In genomic region chr10:127514111-127514698, GRCm38 (mm10) we compare ENCODE assay signal across 8 mouse cellular contexts. TPM values are rescaled to one million over a fixed set of nuclear protein-coding genes. Genes with fewer than 3 reads are reported as not detected.
DNase-seq lines count a peak whose midpoint lies in the region; ATAC-seq lines count a peak whose summit lies in the region.

No protein-coding gene starts in this region.

- peaks cover 24% of the 10 kb centered on the region for H3K36me3 ChIP-seq in heart, embryonic 10.5 days
- H3K36me3 ChIP-seq in embryonic facial prominence, embryonic 10.5 days (replicated peaks), result peaks cover 23% of the 10 kb centered on the region
- peaks cover 11% of the 10 kb centered on the region for H3K36me3 ChIP-seq in hindbrain, embryonic 16.5 days (ENCODE audit: control insufficient read depth, insufficient read depth, low read length)
- H3K36me3 ChIP-seq in midbrain, embryonic 13.5 days, result peaks cover 18% of the 10 kb centered on the region

- no peak for ATAC-seq in hindbrain, embryonic 16.5 days
- ATAC-seq in midbrain, embryonic 13.5 days, result no peak

- intact Hi-C loops in heart, postnatal 36 days (cut with DNase I), result no loop called here

- no peak overlapping the region for H3K9ac ChIP-seq in hindbrain, embryonic 16.5 days (ENCODE audit: low read depth, low read length)
- H3K9ac ChIP-seq in midbrain, embryonic 13.5 days (replicated peaks), result no peak overlapping the region; the same call in 1 of the 2 replicates

- no peak for DNase-seq in heart, embryonic 10.5 days (ENCODE audit: low spot score)
- no peak for DNase-seq in heart, postnatal 36 days
- no peak for DNase-seq in embryonic facial prominence, embryonic 10.5 days (ENCODE audit: low spot score)
- DNase-seq in cerebellum, adult 9-11 months, result no peak
- no peak for DNase-seq in adrenal gland, postnatal 14 days
- DNase-seq in adipocyte (ENCODE audit: low spot score), result no peak

- no peak overlapping the region for H3K27ac ChIP-seq in heart, embryonic 10.5 days
- H3K27ac ChIP-seq in embryonic facial prominence, embryonic 10.5 days (replicated peaks), result no peak overlapping the region; the same call in 1 of the 2 replicates
- peak overlapping the region; percentile 20; the same call in 1 of the 2 replicates for H3K27ac ChIP-seq in hindbrain, embryonic 16.5 days (ENCODE audit: low read depth, low read length)
- peak overlapping the region; percentile 97; the same call in 1 of the 2 replicates for H3K27ac ChIP-seq in midbrain, embryonic 13.5 days

- peak overlapping the region; percentile 63 for H3K4me3 ChIP-seq in heart, embryonic 10.5 days
- peak overlapping the region; percentile 64 for H3K4me3 ChIP-seq in embryonic facial prominence, embryonic 10.5 days
- H3K4me3 ChIP-seq in hindbrain, embryonic 16.5 days (ENCODE audit: low read length), result no peak overlapping the region
- no peak overlapping the region for H3K4me3 ChIP-seq in midbrain, embryonic 13.5 days (replicated peaks)

- peaks cover 85% of the 10 kb centered on the region for H3K4me1 ChIP-seq in heart, embryonic 10.5 days
- H3K4me1 ChIP-seq in embryonic facial prominence, embryonic 10.5 days, result peaks cover 94% of the 10 kb centered on the region
- peaks cover 59% of the 10 kb centered on the region for H3K4me1 ChIP-seq in hindbrain, embryonic 16.5 days (ENCODE audit: control insufficient read depth, insufficient read depth, low read depth, low read length)
- peaks cover 83% of the 10 kb centered on the region for H3K4me1 ChIP-seq in midbrain, embryonic 13.5 days (replicated peaks)

- peaks cover 97% of the 10 kb centered on the region for H3K27me3 ChIP-seq in heart, embryonic 10.5 days (ENCODE audit: insufficient read depth, poor library complexity, severe bottlenecking)
- H3K27me3 ChIP-seq in embryonic facial prominence, embryonic 10.5 days (replicated peaks; ENCODE audit: low read depth, poor library complexity, severe bottlenecking), result peaks cover 100% of the 10 kb centered on the region
- 0 out of 2 replicates have a peak, but pooled peaks cover 2% of the 10 kb centered on the region for H3K27me3 ChIP-seq in hindbrain, embryonic 16.5 days (replicated peaks; ENCODE audit: control insufficient read depth, insufficient read depth, low read length)
- H3K27me3 ChIP-seq in midbrain, embryonic 13.5 days, result peaks cover 47% of the 10 kb centered on the region

- H3K9me3 ChIP-seq in heart, embryonic 10.5 days, result no peaks in the 10 kb centered on the region
- H3K9me3 ChIP-seq in embryonic facial prominence, embryonic 10.5 days, result 0 out of 2 replicates have a peak, but pooled peaks cover 4% of the 10 kb centered on the region
- no peaks in the 10 kb centered on the region for H3K9me3 ChIP-seq in hindbrain, embryonic 16.5 days (ENCODE audit: control insufficient read depth, low read length)
- no peaks in the 10 kb centered on the region for H3K9me3 ChIP-seq in midbrain, embryonic 13.5 days

- H3K4me2 ChIP-seq in hindbrain, embryonic 16.5 days (ENCODE audit: low read length), result peak overlapping the region; percentile 90
- peak overlapping the region; percentile 82 for H3K4me2 ChIP-seq in midbrain, embryonic 13.5 days (replicated peaks)

- 8% methylated on average over 13 of the region's 13 CpGs for WGBS in heart, embryonic 10.5 days
- WGBS in embryonic facial prominence, embryonic 10.5 days, result 9% methylated on average over 13 of the region's 13 CpGs
- 16% methylated on average over 13 of the region's 13 CpGs for WGBS in hindbrain, embryonic 16.5 days
- whole genome bisulfite sequencing in midbrain, embryonic 13.5 days, result 14% methylated on average over 13 of the region's 13 CpGs

RNA-seq across cellular contexts. Expression of gene Ndufa4l2, which starts 0.6 kb away (rescaled TPM):
- 7.8 and 9.0 TPM in 2 replicates for polyA plus RNA-seq in heart, embryonic 10.5 days (2016; fragmentation: Nextera tagmentation; extraction: Ambion mirVana)
- 10 to 100 TPM; 26.0 to 27.6 TPM for total RNA-seq in heart, postnatal 36 days (2021)
- 2.2 and 4.5 TPM in 2 replicates for polyA plus RNA-seq in embryonic facial prominence, embryonic 10.5 days (2016; fragmentation: Nextera tagmentation; extraction: Ambion mirVana)
- 23.2 and 29.5 TPM in 2 replicates for polyA plus RNA-seq in hindbrain, embryonic 16.5 days (2015; fragmentation: Nextera tagmentation; extraction: Ambion mirVana)
- 11.5 and 13.8 TPM in 2 replicates for polyA plus RNA-seq in midbrain, embryonic 13.5 days (2015; fragmentation: Nextera tagmentation; extraction: Ambion mirVana)
- total RNA-seq in adrenal gland, postnatal 14 days (2021), result 53.5 and 55.7 TPM in 2 replicates

RNA-seq across cellular contexts. Expression of gene Shmt2, which starts 8.0 kb away (rescaled TPM):
- 101 and 126 TPM in 2 replicates for polyA plus RNA-seq in heart, embryonic 10.5 days (2016; fragmentation: Nextera tagmentation; extraction: Ambion mirVana)
- total RNA-seq in heart, postnatal 36 days (2021), result 10 to 100 TPM; 43.8 to 44.3 TPM
- polyA plus RNA-seq in embryonic facial prominence, embryonic 10.5 days (2016; fragmentation: Nextera tagmentation; extraction: Ambion mirVana), result 110 and 129 TPM in 2 replicates
- 52.8 and 59.3 TPM in 2 replicates for polyA plus RNA-seq in hindbrain, embryonic 16.5 days (2015; fragmentation: Nextera tagmentation; extraction: Ambion mirVana)
- 54.3 and 56.2 TPM in 2 replicates for polyA plus RNA-seq in midbrain, embryonic 13.5 days (2015; fragmentation: Nextera tagmentation; extraction: Ambion mirVana)
- total RNA-seq in adrenal gland, postnatal 14 days (2021), result 50.9 and 57.3 TPM in 2 replicates

RNA-seq across cellular contexts. Expression of gene Stac3, which starts 12.7 kb away (rescaled TPM):
- 0.22 and 0.84 TPM in 2 replicates for polyA plus RNA-seq in heart, embryonic 10.5 days (2016; fragmentation: Nextera tagmentation; extraction: Ambion mirVana)
- under 1 TPM; 0.51 to 0.64 TPM for total RNA-seq in heart, postnatal 36 days (2021)
- 0.57 and 0.58 TPM in 2 replicates for polyA plus RNA-seq in embryonic facial prominence, embryonic 10.5 days (2016; fragmentation: Nextera tagmentation; extraction: Ambion mirVana)
- 2.0 and 3.3 TPM in 2 replicates for polyA plus RNA-seq in hindbrain, embryonic 16.5 days (2015; fragmentation: Nextera tagmentation; extraction: Ambion mirVana)
- polyA plus RNA-seq in midbrain, embryonic 13.5 days (2015; fragmentation: Nextera tagmentation; extraction: Ambion mirVana), result 1.6 and 2.3 TPM in 2 replicates
- 1.7 and 2.7 TPM in 2 replicates for total RNA-seq in adrenal gland, postnatal 14 days (2021)

RNA-seq across cellular contexts. Expression of gene Nxph4, which starts 20.2 kb away (rescaled TPM):
- polyA plus RNA-seq in heart, embryonic 10.5 days (2016; fragmentation: Nextera tagmentation; extraction: Ambion mirVana), result 0.16 and 0.33 TPM in 2 replicates
- under 1 TPM; 0.28 to 0.41 TPM for total RNA-seq in heart, postnatal 36 days (2021)
- polyA plus RNA-seq in embryonic facial prominence, embryonic 10.5 days (2016; fragmentation: Nextera tagmentation; extraction: Ambion mirVana), result 5.2 and 9.7 TPM in 2 replicates
- 129 and 136 TPM in 2 replicates for polyA plus RNA-seq in hindbrain, embryonic 16.5 days (2015; fragmentation: Nextera tagmentation; extraction: Ambion mirVana)
- polyA plus RNA-seq in midbrain, embryonic 13.5 days (2015; fragmentation: Nextera tagmentation; extraction: Ambion mirVana), result 78.8 and 83.9 TPM in 2 replicates
- total RNA-seq in adrenal gland, postnatal 14 days (2021), result 7.4 and 8.0 TPM in 2 replicates

Comparison
In these comparisons a context has a peak if more than half of its experiments do, and no peak if none do; other contexts are left out.
1. H3K27ac ChIP-seq: peak in hindbrain, embryonic 16.5 days (single experiment) and midbrain, embryonic 13.5 days (single experiment); none in heart, embryonic 10.5 days (single experiment) and embryonic facial prominence, embryonic 10.5 days (single experiment).
2. H3K4me3 ChIP-seq: peak in heart, embryonic 10.5 days (single experiment) and embryonic facial prominence, embryonic 10.5 days (single experiment); none in hindbrain, embryonic 16.5 days (single experiment) and midbrain, embryonic 13.5 days (single experiment).